Mouse (Mus musculus) cerebellum, postnatal 36 days (tissue): ENCODE data around the gene Kncn.

ENCODE experiments used
- DNase-seq, 2 experiments: peaks; one replicate each; pipeline ENCODE4 v3.0.0; 2021 to 2022; ENCODE audit warnings: mixed read lengths in 2 of 2

Gene Kncn

GRCm38 (mm10) chr4:115881183-115881582 is 3.0 kb upstream of the Kncn start:
- no peak for DNase-seq

GRCm38 (mm10) chr4:115882195-115882594 is 2.0 kb upstream of the Kncn start:
- no peak for DNase-seq

- DNase-seq, result no peak
Observed at GRCm38 (mm10) chr4:115885846-115886245, 1.6 kb downstream of the Kncn start.

- no peak for DNase-seq
Observed at GRCm38 (mm10) chr4:115886875-115887274, 2.7 kb downstream of the Kncn start.

- DNase-seq, result no peak
Observed at GRCm38 (mm10) chr4:115890066-115890465, 5.9 kb downstream of the Kncn start.

DNA sequence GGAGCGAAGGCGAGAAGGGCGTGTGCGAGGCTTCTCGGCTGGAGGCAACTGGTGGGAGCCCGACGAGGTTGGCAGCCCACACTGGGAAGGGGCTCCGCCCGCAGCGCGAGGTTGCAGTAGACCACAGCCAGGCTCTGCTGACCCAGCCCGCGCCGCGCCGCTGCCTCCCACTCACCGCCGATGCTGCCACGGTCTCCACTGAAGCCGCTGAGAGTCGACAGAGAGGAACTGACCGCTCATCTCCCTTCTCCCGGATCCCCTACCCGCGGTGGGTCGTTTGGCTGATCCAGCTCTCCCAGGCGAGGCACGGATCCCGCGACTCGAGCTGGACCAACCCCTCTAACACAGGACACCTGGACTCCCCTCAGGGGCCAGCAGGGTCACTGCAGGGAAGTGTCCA is 6.4 kb downstream of the Kncn start, which contains the start of gene 6430628N08Rik:
TSS of gene 6430628N08Rik (plus strand) at position 113 of the 400 bp plus-strand sequence.
- DNase-seq, result no peak

DNA sequence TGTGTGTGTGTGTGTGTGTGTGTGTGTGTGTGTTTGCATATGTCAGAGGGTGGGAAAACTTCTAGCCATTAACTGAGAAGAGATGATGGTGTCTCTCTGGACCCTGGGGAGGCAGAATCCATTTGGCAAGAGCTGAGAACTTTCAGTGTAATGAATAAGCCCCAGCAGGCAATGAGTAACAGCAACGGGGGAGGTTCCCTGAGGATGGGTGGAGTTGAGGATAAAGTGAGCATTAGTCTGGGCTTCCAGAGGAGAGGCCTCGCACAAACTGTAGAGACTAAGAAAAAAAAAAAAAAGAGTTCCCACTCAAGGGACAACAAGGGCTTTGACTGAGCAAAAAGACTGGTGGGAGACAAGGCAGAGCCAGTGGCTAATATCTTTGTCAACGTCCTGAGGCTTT is 10.1 kb downstream of the Kncn start:
- DNase-seq, result no peak

DNA sequence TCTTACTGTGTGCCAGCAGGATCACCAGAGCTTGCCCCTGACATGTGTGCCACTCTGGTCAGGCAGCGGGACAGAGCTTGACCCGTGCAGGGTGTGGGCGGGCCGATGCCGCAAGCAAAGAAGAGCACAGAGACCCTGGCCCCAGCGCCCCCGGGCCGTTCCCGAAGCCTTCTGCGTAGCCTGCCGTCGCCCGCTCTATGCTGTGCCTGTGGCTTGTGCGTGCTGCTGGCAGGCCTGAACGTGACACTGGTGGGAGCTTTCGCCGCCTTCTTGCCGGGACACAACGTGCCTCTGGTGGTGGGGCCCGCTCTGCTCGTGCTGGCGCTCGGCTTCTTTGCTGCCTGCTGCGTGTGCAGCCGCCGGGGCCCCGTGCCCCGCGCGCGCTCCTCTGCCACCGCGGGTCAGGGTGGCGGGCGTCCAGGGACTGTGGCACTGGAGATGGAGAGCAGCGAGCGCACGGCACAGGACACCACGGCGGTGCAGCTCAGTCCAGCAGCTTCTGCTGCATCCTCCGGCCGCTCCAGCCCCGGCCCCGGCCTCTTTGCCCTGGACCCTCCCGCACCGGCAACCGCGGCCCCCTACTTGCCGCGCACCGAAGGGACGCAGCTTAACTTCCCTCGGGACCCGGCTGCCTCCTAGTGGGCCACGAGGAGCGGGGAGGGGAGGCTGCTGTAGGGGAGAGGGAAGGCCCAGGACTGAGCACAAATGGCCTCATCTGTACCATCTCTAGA is 13.9 kb downstream of the Kncn start:
- DNase-seq, result no peak

- DNase-seq, result peak; percentile 79 to 84
Observed at GRCm38 (mm10) chr4:115902816-115903215, 18.6 kb downstream of the Kncn start.

- DNase-seq, result no peak
Observed at GRCm38 (mm10) chr4:115904375-115904774, 20.2 kb downstream of the Kncn start.

DNA sequence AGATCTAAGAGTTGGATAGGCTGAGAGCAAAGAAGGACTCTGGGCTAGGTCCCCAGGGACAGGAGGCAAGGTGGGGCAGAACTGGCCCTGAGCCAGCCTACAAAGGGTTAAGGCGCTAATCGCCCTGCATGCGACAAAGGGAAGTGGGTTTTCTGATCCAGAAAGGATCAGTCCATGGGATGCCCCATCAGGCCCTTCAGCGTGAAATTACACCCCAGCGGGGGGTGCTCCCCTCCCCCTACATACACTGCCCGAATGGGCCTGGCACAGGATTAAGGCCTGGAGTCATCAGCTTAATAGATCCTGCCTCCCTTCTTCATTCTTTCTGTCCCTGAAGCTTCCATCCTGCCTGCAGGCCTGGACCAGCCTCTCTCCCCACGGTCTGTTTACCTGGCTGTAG is 21.5 kb downstream of the Kncn start:
- DNase-seq, result no peak

GRCm38 (mm10) chr4:115906791-115907190 is 22.6 kb downstream of the Kncn start:
- no peak for DNase-seq

GRCm38 (mm10) chr4:115907994-115908393 is 23.8 kb downstream of the Kncn start:
- DNase-seq, result no peak

DNA sequence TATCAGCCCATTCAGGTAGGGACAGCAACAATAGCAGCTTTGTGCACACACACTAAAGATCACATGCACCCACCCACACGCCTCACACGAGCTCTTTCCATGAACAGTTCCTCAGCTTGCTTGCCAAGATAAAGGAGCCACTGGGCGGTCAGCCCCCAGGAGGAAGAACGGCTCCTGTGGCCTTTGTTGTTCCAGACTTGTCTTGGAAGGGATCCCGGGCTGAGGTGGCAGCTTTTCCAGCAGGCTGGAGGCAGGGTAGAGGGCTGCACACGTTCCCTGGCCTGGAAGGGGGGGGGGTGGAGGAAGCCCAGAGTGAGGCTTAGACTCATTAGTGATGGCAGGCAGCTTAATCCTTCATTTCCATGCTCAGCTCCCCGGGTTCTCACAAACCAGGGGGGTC is 24.4 kb downstream of the Kncn start:
- no peak for DNase-seq

- no peak for DNase-seq
Observed at GRCm38 (mm10) chr4:115911586-115911985, 27.4 kb downstream of the Kncn start.

GRCm38 (mm10) chr4:115919911-115920310 is 35.7 kb downstream of the Kncn start:
- no peak for DNase-seq

GRCm38 (mm10) chr4:115922688-115923087 is 38.5 kb downstream of the Kncn start:
- DNase-seq, result no peak

DNA sequence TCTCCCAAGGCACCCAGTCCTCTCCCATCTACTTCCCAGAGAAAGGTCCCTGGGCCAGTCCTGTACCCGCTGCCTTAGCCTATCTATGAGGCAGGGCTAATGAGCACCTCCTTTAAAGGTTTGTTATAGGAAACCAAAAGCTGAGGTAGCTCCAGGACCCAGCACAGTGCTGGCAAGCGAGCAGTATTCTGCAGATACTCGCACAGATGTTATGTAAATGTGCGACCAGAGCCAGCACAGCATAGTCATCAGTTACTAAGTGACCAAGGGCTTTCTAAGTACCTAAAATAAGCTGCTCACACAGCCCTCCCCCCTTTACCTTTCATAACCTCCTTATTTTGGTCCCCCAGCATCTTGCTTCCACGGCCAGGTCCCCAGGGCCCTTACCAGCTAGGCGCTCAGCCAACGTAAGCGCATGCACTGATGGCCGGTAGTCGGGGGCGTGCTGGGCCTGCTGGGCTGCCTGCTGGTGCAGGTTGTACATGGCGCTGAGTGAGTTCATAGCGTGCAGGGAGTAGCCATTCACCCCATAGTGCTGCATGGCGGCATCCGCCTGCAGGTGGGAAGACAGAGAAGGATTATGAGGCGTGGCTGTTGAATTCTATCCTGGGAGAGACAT is 39.2 kb downstream of the Kncn start:
- DNase-seq, result no peak

- DNase-seq, result no peak
Observed at GRCm38 (mm10) chr4:115927637-115928036, 43.4 kb downstream of the Kncn start.

- DNase-seq, result peak in 1 of 2 experiments; percentile 5
Observed at GRCm38 (mm10) chr4:115931556-115932088, 47.4 kb downstream of the Kncn start.

DNA sequence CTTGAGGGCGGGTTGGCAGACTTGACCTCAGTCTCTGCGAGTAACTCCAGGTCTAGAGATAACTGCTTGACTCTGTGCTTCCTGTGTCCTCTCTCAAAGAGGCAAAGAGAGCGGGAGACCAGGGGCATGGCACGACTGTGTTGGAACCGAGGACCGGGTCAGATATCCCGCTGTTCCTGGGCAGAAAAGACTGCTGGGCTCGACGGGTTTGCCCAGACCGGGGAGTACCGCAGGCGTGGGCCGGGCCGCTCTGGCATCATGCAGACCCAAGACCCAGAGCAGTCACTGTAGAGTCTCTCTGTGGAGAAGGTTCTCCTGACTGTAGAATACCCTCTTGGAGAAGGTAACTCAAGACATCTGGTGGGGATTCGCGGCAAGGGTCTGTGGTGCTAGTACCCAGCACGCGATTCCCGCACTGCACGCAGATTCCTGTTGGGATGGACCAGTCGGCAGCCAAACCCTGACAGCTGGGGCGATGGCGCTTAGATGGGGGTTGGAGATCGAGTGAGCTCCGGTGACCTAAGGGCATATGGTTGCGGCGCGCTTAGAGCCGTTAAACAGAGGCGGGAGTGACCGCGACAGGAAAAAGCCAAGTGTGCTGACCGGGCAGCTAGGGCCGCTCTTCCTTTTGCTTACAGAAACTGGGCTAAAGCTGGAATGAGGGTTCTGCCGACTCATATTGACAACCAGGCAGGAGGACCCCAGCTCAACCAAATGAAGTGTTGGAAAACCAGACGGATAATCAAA is 51.8 kb downstream of the Kncn start:
- peak in 1 of 2 experiments; percentile 3 for DNase-seq

DNA sequence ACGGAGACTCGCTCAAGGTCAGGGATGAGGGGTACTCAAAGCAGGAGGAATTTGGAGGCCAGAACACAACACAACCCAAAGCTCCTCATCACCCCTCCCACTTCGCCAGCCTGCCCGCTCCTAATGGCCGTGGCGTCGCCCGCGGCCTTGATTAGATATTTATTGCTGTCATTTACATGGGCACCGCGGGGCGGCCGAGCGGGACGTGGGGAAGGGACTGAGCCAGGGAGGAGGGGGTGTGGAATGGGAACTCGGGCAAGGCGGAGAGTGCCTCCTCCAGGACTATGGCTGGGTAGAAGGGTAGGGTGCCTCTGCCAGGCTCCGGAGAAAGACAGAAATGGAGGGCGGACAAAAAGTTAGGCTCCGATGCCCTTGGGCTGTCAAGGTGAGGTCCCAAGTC is 52.4 kb downstream of the Kncn start:
- DNase-seq, result no peak
